In genomic region chr4:150094463-150094789, GRCm38 (mm10) we compare ENCODE assay signal across 21 mouse cellular contexts. TPM values are rescaled to one million over a fixed set of nuclear protein-coding genes. Genes with fewer than 3 reads are reported as not detected.
DNase-seq lines count a peak whose midpoint lies in the region; ATAC-seq lines count a peak whose summit lies in the region.
"Had no signal": no experiment of that assay in that cellular context is flagged by ENCODE, and none has a peak within 500 bp of the region (broad histone marks: within the 10 kb centered on the region; RNA-seq: fewer than 3 reads in every experiment).

No protein-coding gene starts in this region.

- peaks cover 21% of the 10 kb centered on the region for H3K4me1 ChIP-seq in forebrain, embryonic 10.5 days
- no peaks in the 10 kb centered on the region for H3K4me1 ChIP-seq in forebrain, embryonic 16.5 days (replicated peaks; ENCODE audit: control insufficient read depth, insufficient read depth, low read length)
- peaks cover 27% of the 10 kb centered on the region for H3K4me1 ChIP-seq in lung, embryonic 16.5 days (replicated peaks; ENCODE audit: control insufficient read depth, insufficient read depth, low read length)
- H3K4me1 ChIP-seq in intestine, embryonic 16.5 days (ENCODE audit: control insufficient read depth, insufficient read depth, low read length): peaks cover 35% of the 10 kb centered on the region
- H3K4me1 ChIP-seq in neural tube, embryonic 14.5 days (ENCODE audit: control insufficient read depth, insufficient read depth, low read length): peaks cover 5% of the 10 kb centered on the region; the same call in 1 of the 2 replicates

- no peak overlapping the region for H3K4me2 ChIP-seq in forebrain, embryonic 16.5 days (ENCODE audit: low read length)
- no peak overlapping the region for H3K4me2 ChIP-seq in lung, embryonic 16.5 days (ENCODE audit: low read depth, low read length)
- peak overlapping the region; percentile 30; the same call in 1 of the 2 replicates for H3K4me2 ChIP-seq in intestine, embryonic 16.5 days (ENCODE audit: low read depth, low read length)
- H3K4me2 ChIP-seq in neural tube, embryonic 14.5 days (ENCODE audit: low read depth, low read length): no peak overlapping the region
- H3K4me2 ChIP-seq: embryonic facial prominence, embryonic 15.5 days; forebrain, embryonic 13.5 days; hindbrain, embryonic 12.5 days had no signal

- H3K36me3 ChIP-seq in forebrain, embryonic 10.5 days (replicated peaks): no peaks in the 10 kb centered on the region
- H3K36me3 ChIP-seq in forebrain, embryonic 16.5 days (ENCODE audit: control insufficient read depth, insufficient read depth): no peaks in the 10 kb centered on the region
- H3K36me3 ChIP-seq in lung, embryonic 16.5 days (ENCODE audit: control insufficient read depth, insufficient read depth, low read length): no peaks in the 10 kb centered on the region
- no peaks in the 10 kb centered on the region for H3K36me3 ChIP-seq in intestine, embryonic 16.5 days (ENCODE audit: control insufficient read depth, insufficient read depth, low read length)
- no peaks in the 10 kb centered on the region for H3K36me3 ChIP-seq in neural tube, embryonic 14.5 days (ENCODE audit: control insufficient read depth, insufficient read depth, low read length)
- H3K36me3 ChIP-seq: embryonic facial prominence, embryonic 15.5 days; hindbrain, embryonic 12.5 days had no signal

- no peak for DNase-seq in forebrain, embryonic 10.5 days (ENCODE audit: extremely low spot score, low spot score)
- no peak for DNase-seq in lung, adult 18-20 months
- DNase-seq in adrenal gland, adult 8-10 months: no peak
- DNase-seq in left cerebral cortex, adult 18-20 months (ENCODE audit: low spot score in 2 of 2): no peak
- DNase-seq: cerebellum, adult 8-10 months; layer of hippocampus, adult 9-11 months; liver, postnatal 0 days; right cerebral cortex, postnatal 4 days had no signal

- H3K9ac ChIP-seq in forebrain, embryonic 16.5 days (replicated peaks; ENCODE audit: low read depth, low read length): no peak overlapping the region
- H3K9ac ChIP-seq in lung, embryonic 16.5 days (ENCODE audit: low read length): 0 out of 2 replicates have a peak overlapping the region, but pooled peaks have one; percentile 24
- peak overlapping the region; percentile 25 for H3K9ac ChIP-seq in intestine, embryonic 16.5 days (ENCODE audit: low read depth, low read length)
- H3K9ac ChIP-seq in neural tube, embryonic 14.5 days (replicated peaks; ENCODE audit: low read depth, low read length): no peak overlapping the region
- H3K9ac ChIP-seq: embryonic facial prominence, embryonic 15.5 days; forebrain, embryonic 13.5 days; hindbrain, embryonic 12.5 days; liver, postnatal 0 days had no signal

- peak overlapping the region; percentile 62 for H3K27ac ChIP-seq in forebrain, embryonic 10.5 days
- H3K27ac ChIP-seq in forebrain, embryonic 16.5 days (ENCODE audit: low read length): no peak overlapping the region
- H3K27ac ChIP-seq in lung, embryonic 16.5 days (ENCODE audit: low read length): no peak overlapping the region
- peak overlapping the region; percentile 77 for H3K27ac ChIP-seq in intestine, embryonic 16.5 days (ENCODE audit: low read length)
- peak overlapping the region; percentile 10; the same call in 1 of the 2 replicates for H3K27ac ChIP-seq in neural tube, embryonic 14.5 days (ENCODE audit: low read depth, low read length)
- H3K27ac ChIP-seq: embryonic facial prominence, embryonic 15.5 days; forebrain, embryonic 13.5 days; kidney, postnatal 0 days had no signal

- no peak overlapping the region for H3K4me3 ChIP-seq in forebrain, embryonic 10.5 days
- H3K4me3 ChIP-seq in forebrain, embryonic 16.5 days (replicated peaks; ENCODE audit: low read length): no peak overlapping the region
- no peak overlapping the region for H3K4me3 ChIP-seq in lung, embryonic 16.5 days (ENCODE audit: low read length)
- H3K4me3 ChIP-seq in intestine, embryonic 16.5 days (ENCODE audit: low read length): no peak overlapping the region
- no peak overlapping the region for H3K4me3 ChIP-seq in neural tube, embryonic 14.5 days (ENCODE audit: low read depth, low read length)
- H3K4me3 ChIP-seq: embryonic facial prominence, embryonic 15.5 days; forebrain, embryonic 13.5 days; hindbrain, embryonic 12.5 days had no signal

- 13% methylated on average over 5 of the region's 5 CpGs for whole genome bisulfite sequencing in forebrain, embryonic 10.5 days
- WGBS in forebrain, embryonic 16.5 days: 12% methylated on average over 5 of the region's 5 CpGs
- 61% methylated on average over 5 of the region's 5 CpGs for WGBS in lung, embryonic 16.5 days
- WGBS in intestine, embryonic 16.5 days: 38% methylated on average over 5 of the region's 5 CpGs
- 15% methylated on average over 5 of the region's 5 CpGs for WGBS in neural tube, embryonic 14.5 days

- H3K27me3 ChIP-seq in forebrain, embryonic 10.5 days (ENCODE audit: poor library complexity, severe bottlenecking): peaks cover 99% of the 10 kb centered on the region
- H3K27me3 ChIP-seq in forebrain, embryonic 16.5 days (replicated peaks; ENCODE audit: control insufficient read depth, insufficient read depth, low read length): peaks cover 6% of the 10 kb centered on the region
- H3K27me3 ChIP-seq in lung, embryonic 16.5 days (ENCODE audit: control insufficient read depth, insufficient read depth, low read depth, low read length): no peaks in the 10 kb centered on the region
- H3K27me3 ChIP-seq in intestine, embryonic 16.5 days (replicated peaks; ENCODE audit: control insufficient read depth, insufficient read depth, low read length): no peaks in the 10 kb centered on the region
- H3K27me3 ChIP-seq in neural tube, embryonic 14.5 days (ENCODE audit: control insufficient read depth, insufficient read depth, low read length): no peaks in the 10 kb centered on the region
- H3K27me3 ChIP-seq: embryonic facial prominence, embryonic 15.5 days; Patski had no signal

- ATAC-seq in forebrain, embryonic 16.5 days: no peak
- ATAC-seq in lung, embryonic 16.5 days (ENCODE audit: low read depth): no peak; the same call in 1 of the 2 replicates
- ATAC-seq in intestine, embryonic 16.5 days: peak; percentile 17; the same call in 1 of the 2 replicates
- ATAC-seq in neural tube, embryonic 14.5 days (ENCODE audit: low read depth): no peak
- ATAC-seq: forebrain, embryonic 13.5 days; liver, postnatal 0 days; Patski had no signal

- no peaks in the 10 kb centered on the region for H3K9me3 ChIP-seq in forebrain, embryonic 10.5 days
- H3K9me3 ChIP-seq in forebrain, embryonic 16.5 days (ENCODE audit: control insufficient read depth, low read length): no peaks in the 10 kb centered on the region
- no peaks in the 10 kb centered on the region for H3K9me3 ChIP-seq in lung, embryonic 16.5 days (ENCODE audit: control insufficient read depth, low read length)
- H3K9me3 ChIP-seq in intestine, embryonic 16.5 days (ENCODE audit: control insufficient read depth, low read length): no peaks in the 10 kb centered on the region
- H3K9me3 ChIP-seq in neural tube, embryonic 14.5 days (ENCODE audit: control insufficient read depth, low read length): no peaks in the 10 kb centered on the region
- H3K9me3 ChIP-seq: embryonic facial prominence, embryonic 15.5 days; forebrain, embryonic 13.5 days; hindbrain, embryonic 12.5 days had no signal

RNA-seq across cellular contexts. Expression of gene Gpr157, which starts 7.3 kb away (rescaled TPM):
- polyA plus RNA-seq in forebrain, embryonic 10.5 days (2016; fragmentation: Nextera tagmentation; extraction: Ambion mirVana): 0.32 and 0.41 TPM in 2 replicates
- 0.14 and 0.25 TPM in 2 replicates for polyA plus RNA-seq in forebrain, embryonic 16.5 days (2015; fragmentation: Nextera tagmentation; extraction: Ambion mirVana)
- 2.3 TPM in 2 replicates for polyA plus RNA-seq in lung, embryonic 16.5 days (2015; fragmentation: Nextera tagmentation; extraction: Ambion mirVana)
- 1.6 and 1.8 TPM in 2 replicates for polyA plus RNA-seq in intestine, embryonic 16.5 days (2015; fragmentation: Nextera tagmentation; extraction: Ambion mirVana)
- polyA plus RNA-seq in neural tube, embryonic 14.5 days (2014; fragmentation: Nextera tagmentation; extraction: Ambion mirVana): 0.16 and 0.33 TPM in 2 replicates
- total RNA-seq in adrenal gland, adult 8-10 months (2022): 1 to 10 TPM; 1.4 to 3.3 (median 2.3) TPM
- 1 to 10 TPM; 1.4 to 2.0 TPM for total RNA-seq in left cerebral cortex, adult 18-20 months (2021)

RNA-seq across cellular contexts. Expression of gene Slc2a5, which starts 24.7 kb away (rescaled TPM):
- 1.3 and 1.6 TPM in 2 replicates for polyA plus RNA-seq in forebrain, embryonic 10.5 days (2016; fragmentation: Nextera tagmentation; extraction: Ambion mirVana)
- polyA plus RNA-seq in forebrain, embryonic 16.5 days (2015; fragmentation: Nextera tagmentation; extraction: Ambion mirVana): 2.6 and 2.7 TPM in 2 replicates
- polyA plus RNA-seq in lung, embryonic 16.5 days (2015; fragmentation: Nextera tagmentation; extraction: Ambion mirVana): 0.26 and 0.50 TPM in 2 replicates
- polyA plus RNA-seq in intestine, embryonic 16.5 days (2015; fragmentation: Nextera tagmentation; extraction: Ambion mirVana): 2.4 and 3.4 TPM in 2 replicates
- polyA plus RNA-seq in neural tube, embryonic 14.5 days (2014; fragmentation: Nextera tagmentation; extraction: Ambion mirVana): 3.0 and 3.4 TPM in 2 replicates
- total RNA-seq in adrenal gland, adult 8-10 months (2022): 1 to 10 TPM in 2 of 4 experiments, under 1 TPM in 2; 0.45 to 3.3 (median 1.3) TPM
- total RNA-seq in left cerebral cortex, adult 18-20 months (2021): 1 to 10 TPM; 7.3 to 8.2 TPM
- total RNA-seq: gastrocnemius, adult 18-20 months; megakaryocyte progenitor cell, adult 5-6 weeks had no signal
- polyA plus RNA-seq: Patski had no signal

RNA-seq across cellular contexts. Expression of gene Slc2a7, which starts 54.3 kb away (rescaled TPM):
- not detected in 2 replicates for polyA plus RNA-seq in forebrain, embryonic 10.5 days (2016; fragmentation: Nextera tagmentation; extraction: Ambion mirVana)
- not detected in 2 replicates for polyA plus RNA-seq in forebrain, embryonic 16.5 days (2015; fragmentation: Nextera tagmentation; extraction: Ambion mirVana)
- not detected in 2 replicates for polyA plus RNA-seq in lung, embryonic 16.5 days (2015; fragmentation: Nextera tagmentation; extraction: Ambion mirVana)
- 1.1 and 1.6 TPM in 2 replicates for polyA plus RNA-seq in intestine, embryonic 16.5 days (2015; fragmentation: Nextera tagmentation; extraction: Ambion mirVana)
- polyA plus RNA-seq in neural tube, embryonic 14.5 days (2014; fragmentation: Nextera tagmentation; extraction: Ambion mirVana): not detected in 2 replicates
- not detected for total RNA-seq in adrenal gland, adult 8-10 months (2022)
- total RNA-seq in left cerebral cortex, adult 18-20 months (2021): not detected
- total RNA-seq: gastrocnemius, adult 18-20 months had no signal
- polyA plus RNA-seq: brain, embryonic 14.5 days; embryonic facial prominence, embryonic 15.5 days; forebrain, embryonic 13.5 days; hindbrain, embryonic 12.5 days; kidney, postnatal 0 days; limb, embryonic 11.5 days; liver, postnatal 0 days; Patski had no signal

Comparison
In these comparisons a context has a peak if more than half of its experiments do, and no peak if none do; other contexts are left out.
1. H3K27ac ChIP-seq: peak in forebrain, embryonic 10.5 days (single experiment), intestine, embryonic 16.5 days (single experiment) and neural tube, embryonic 14.5 days (single experiment); none in forebrain, embryonic 16.5 days (single experiment) and lung, embryonic 16.5 days (single experiment).
2. H3K9ac ChIP-seq: peak in lung, embryonic 16.5 days (single experiment) and intestine, embryonic 16.5 days (single experiment); none in forebrain, embryonic 16.5 days (single experiment) and neural tube, embryonic 14.5 days (single experiment).